Mouse (Mus musculus) limb, embryonic 14.5 days (tissue): ENCODE results near the gene Erlin1. TPM values are rescaled to one million over a fixed set of nuclear protein-coding genes. Genes with fewer than 3 reads are reported as not detected.

Experiments used
- ATAC-seq: fragments of 200-750 bp; cut with Nextera tagmentation; 2 replicates; pipeline ENCODE4 v1.8.0; 2017; ENCODE audit warnings: low read depth, moderate number of reproducible peaks, moderate TSS enrichment; ENCODE audit not compliant: low FRiP score
- DNase-seq: peaks from one replicate; pipeline ENCODE4 v3.0.0-alpha.2; 2015; ENCODE audit warnings: low spot score
- H3K27ac ChIP-seq: fragments of 300-500 bp; sonication (generic); replicated peaks from 2 replicates; pipeline ENCODE4 v1.5.1; 2014; ENCODE audit warnings: low read depth, mild to moderate bottlenecking, low read length, moderate library complexity, mixed read lengths
- H3K27me3 ChIP-seq: fragments of 300-500 bp; sonication (generic); 2 replicates; pipeline ENCODE4 v1.6.1; 2014; ENCODE audit warnings: low read length, mixed read lengths; ENCODE audit not compliant: control insufficient read depth, insufficient read depth
- H3K36me3 ChIP-seq: fragments of 300-500 bp; sonication (generic); 2 replicates; pipeline ENCODE4 v1.6.1; 2014; ENCODE audit warnings: mild to moderate bottlenecking, low read length, moderate library complexity, mixed read lengths; ENCODE audit not compliant: control insufficient read depth, insufficient read depth
- H3K4me1 ChIP-seq: fragments of 300-500 bp; sonication (generic); 2 replicates; pipeline ENCODE4 v1.6.1; 2014; ENCODE audit warnings: antibody characterized with exemption, low read length, mixed read lengths; ENCODE audit not compliant: control insufficient read depth, insufficient read depth
- H3K4me2 ChIP-seq: fragments of 300-500 bp; sonication (generic); replicated peaks from 2 replicates; pipeline ENCODE4 v1.6.1; 2014; ENCODE audit warnings: low read depth, mild to moderate bottlenecking, low read length, moderate library complexity; ENCODE audit not compliant: severe bottlenecking
- H3K4me3 ChIP-seq: fragments of 300-500 bp; sonication (generic); replicated peaks from 2 replicates; pipeline ENCODE4 v1.5.1; 2014; ENCODE audit warnings: low read length
- H3K9ac ChIP-seq: fragments of 300-500 bp; sonication (generic); 2 replicates; pipeline ENCODE4 v1.6.1; 2014; ENCODE audit warnings: mild to moderate bottlenecking, low read depth, low read length, moderate library complexity; ENCODE audit not compliant: severe bottlenecking
- H3K9me3 ChIP-seq: fragments of 300-500 bp; sonication (generic); 2 replicates; pipeline ENCODE4 v1.6.1; 2016; ENCODE audit warnings: low read length; ENCODE audit not compliant: control insufficient read depth
- POLR2A ChIP-seq: fragments of 200-500 bp; IDR thresholded peaks from 2 replicates; pipeline ENCODE4 v1.8.0; 2012; ENCODE audit warnings: inconsistent platforms, mild to moderate bottlenecking, moderate library complexity, borderline replicate concordance; ENCODE audit not compliant: insufficient read depth, insufficient read length; ENCODE audit errors: extremely low read depth
- WGBS: fragments of 180-500 bp; shearing (Covaris S2); extraction: QIAGEN DNeasy Blood & Tissue Kit; methylation state at CpG from one replicate; pipeline ENCODE4 v1.1.7; 2014; 5-methylcytosine and 5-hydroxymethylcytosine counted together
- polyA plus RNA-seq, 2 experiments: library from polyadenylated mRNA; depleted of rRNA in 1 of 2; stranded (reverse) in 1 of 2; unstranded in 1 of 2; fragments of >200 nt; fragmentation: Nextera tagmentation in 1 of 2; extraction: Ambion mirVana in 1 of 2; gene quantifications; 2 replicates each; pipeline versions ENCODE4 v1.2.1 to v1.2.3; 2012 to 2014

The Erlin1 gene
- polyA plus RNA-seq, 2 experiments, result 35.9 to 38.0 TPM

GRCm38 (mm10) chr19:44026956-44027530 lies 42.5 kb downstream of the Erlin1 start:
- no peak for ATAC-seq
- Histone ChIP-seq H3K4me2 (no peak overlapping the region), H3K9ac (no peak overlapping the region), H3K4me3 (no peak overlapping the region), H3K9me3 (no peaks in the 10 kb centered on the region), H3K27ac (no peak overlapping the region), H3K27me3 (no peaks in the 10 kb centered on the region), H3K36me3 (no peaks in the 10 kb centered on the region), H3K4me1 (no peaks in the 10 kb centered on the region)
- TF ChIP-seq POLR2A, result no peak
- WGBS, result 59% methylated on average over 8 of the region's 8 CpGs
- DNase-seq, result no peak

DNA sequence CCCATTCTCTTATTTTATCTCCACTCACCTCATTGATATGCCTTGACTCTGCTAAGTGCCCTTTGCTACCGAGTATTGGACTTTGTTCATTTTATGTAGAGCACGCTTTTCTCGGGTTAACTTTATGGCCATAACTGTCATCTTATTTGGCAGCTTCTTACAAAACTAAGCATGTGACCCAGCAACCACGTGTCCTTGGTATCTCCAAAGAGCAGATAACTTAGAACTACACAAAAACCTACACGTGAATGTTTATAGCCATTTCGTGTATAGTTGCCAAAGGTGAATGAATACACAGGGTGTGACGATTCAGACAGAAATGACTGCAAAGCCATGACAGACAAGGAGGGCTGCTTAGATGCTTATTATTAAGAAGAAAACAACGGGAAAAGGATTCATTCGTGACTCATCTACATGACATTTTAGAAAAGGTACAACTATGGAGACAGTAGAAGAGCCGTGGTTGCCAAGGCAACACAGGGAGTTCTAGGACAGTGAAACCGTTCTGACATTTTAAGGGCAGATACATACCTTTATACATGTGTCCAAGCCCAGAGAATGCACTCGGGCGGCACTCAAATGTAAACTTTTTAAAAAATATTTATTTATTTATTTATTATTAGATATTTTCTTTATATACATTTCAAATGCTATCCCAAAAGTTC lies 44.5 kb downstream of the Erlin1 start:
- DNase-seq (no peak), ATAC-seq (no peak)
- 88% methylated on average over 13 of the region's 13 CpGs for WGBS
- H3K9me3 ChIP-seq, result no peaks in the 10 kb centered on the region
- no peak overlapping the region for H3K9ac ChIP-seq
- no peak overlapping the region for H3K4me3 ChIP-seq
- H3K27ac ChIP-seq, result no peak overlapping the region
- H3K36me3 ChIP-seq, result no peaks in the 10 kb centered on the region
- H3K4me1 ChIP-seq, result no peaks in the 10 kb centered on the region
- H3K27me3 ChIP-seq, result no peaks in the 10 kb centered on the region
- H3K4me2 ChIP-seq, result no peak overlapping the region
- no peak for TF ChIP-seq POLR2A

GRCm38 (mm10) chr19:44023066-44023465 lies 46.5 kb downstream of the Erlin1 start:
- ATAC-seq (no peak), DNase-seq (no peak)
- no peak overlapping the region for H3K4me3 ChIP-seq
- H3K27me3 ChIP-seq, result no peaks in the 10 kb centered on the region
- no peak overlapping the region for H3K9ac ChIP-seq
- 64% methylated on average over 5 of the region's 5 CpGs for WGBS
- H3K36me3 ChIP-seq, result no peaks in the 10 kb centered on the region
- H3K27ac ChIP-seq, result no peak overlapping the region
- no peak overlapping the region for H3K4me2 ChIP-seq
- no peaks in the 10 kb centered on the region for H3K4me1 ChIP-seq
- no peaks in the 10 kb centered on the region for H3K9me3 ChIP-seq
- TF ChIP-seq POLR2A, result no peak

GRCm38 (mm10) chr19:44021502-44021901 lies 48.1 kb downstream of the Erlin1 start:
- TF ChIP-seq POLR2A, result no peak
- ATAC-seq (no peak), DNase-seq (no peak)
- H3K9me3 ChIP-seq, result no peaks in the 10 kb centered on the region
- H3K9ac ChIP-seq, result no peak overlapping the region
- no peaks in the 10 kb centered on the region for H3K27me3 ChIP-seq
- H3K36me3 ChIP-seq, result no peaks in the 10 kb centered on the region
- no peaks in the 10 kb centered on the region for H3K4me1 ChIP-seq
- 88% methylated on average over 4 of the region's 4 CpGs for WGBS
- H3K4me3 ChIP-seq, result no peak overlapping the region
- no peak overlapping the region for H3K4me2 ChIP-seq
- H3K27ac ChIP-seq, result no peak overlapping the region

DNA sequence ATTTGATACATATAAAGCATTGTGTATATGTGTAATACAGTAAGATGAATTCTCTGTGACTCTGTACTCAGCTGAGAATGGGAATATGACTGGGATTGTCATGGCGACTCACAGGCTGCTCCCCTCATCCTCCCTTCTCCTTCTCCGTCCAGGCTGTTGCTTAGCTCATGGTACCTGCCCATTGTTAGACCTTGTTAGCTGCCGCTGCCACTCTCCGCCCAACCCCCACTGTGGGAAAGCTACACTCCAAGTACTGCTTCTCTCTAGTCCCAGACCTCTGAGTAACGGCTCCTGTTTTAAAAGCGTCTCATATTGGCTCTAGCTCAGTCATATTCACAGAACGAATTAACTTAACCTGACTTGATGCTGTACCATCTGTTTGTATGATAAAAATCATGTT lies 49.8 kb downstream of the Erlin1 start:
- Histone ChIP-seq H3K27ac (no peak overlapping the region), H3K4me2 (no peak overlapping the region), H3K27me3 (no peaks in the 10 kb centered on the region), H3K9ac (no peak overlapping the region), H3K36me3 (no peaks in the 10 kb centered on the region), H3K9me3 (no peaks in the 10 kb centered on the region), H3K4me1 (no peaks in the 10 kb centered on the region), H3K4me3 (no peak overlapping the region)
- WGBS, result 58% methylated on average over 7 of the region's 7 CpGs
- ATAC-seq (no peak), DNase-seq (no peak)
- TF ChIP-seq POLR2A, result no peak
